Mouse (Mus musculus) c-Kit-positive CD71-positive TER-119-negative erythroid progenitor cells, embryonic 14.5 days (primary cell): ENCODE data around the gene Tmem88.

Source experiments
- DNase-seq: peaks from one replicate; pipeline ENCODE4 v3.0.0-alpha.2; 2013; ENCODE audit warnings: low read depth

Tmem88 gene

GRCm38 (mm10) chr11:69398059-69398458, at the start of gene Tmem88:
Gene Tmem88, minus strand, starts transcription at chr11:69398234.
- DNase-seq: no peak

- no peak for DNase-seq
These were observed 49.3 kb upstream of the Tmem88 start for GRCm38 (mm10) chr11:69447299-69447698.

- DNase-seq: no peak
These were observed 45.3 kb upstream of the Tmem88 start for GRCm38 (mm10) chr11:69443328-69443727.

GRCm38 (mm10) chr11:69437291-69437690, 39.3 kb upstream of the Tmem88 start:
- no peak for DNase-seq

DNA sequence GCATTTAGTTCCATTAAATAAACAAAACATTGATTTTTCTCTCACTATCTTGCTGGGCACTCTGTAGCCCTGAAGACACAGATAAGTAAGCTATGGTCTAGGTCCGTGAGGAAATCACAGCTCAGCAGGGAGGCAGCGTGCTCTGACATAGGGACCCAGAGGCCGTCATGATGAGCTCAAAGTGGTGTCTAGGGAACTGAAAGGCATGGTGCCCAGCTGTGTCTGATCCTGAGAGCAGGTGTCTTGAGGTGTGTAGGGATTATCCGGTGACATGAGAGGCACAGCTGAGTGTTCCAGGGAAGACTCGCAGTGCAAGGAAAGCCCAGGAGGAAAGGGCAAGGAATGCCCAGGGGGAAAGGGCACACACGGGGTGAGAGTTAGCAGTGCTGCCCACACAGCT, 35.2 kb upstream of the Tmem88 start:
- no peak for DNase-seq

DNA sequence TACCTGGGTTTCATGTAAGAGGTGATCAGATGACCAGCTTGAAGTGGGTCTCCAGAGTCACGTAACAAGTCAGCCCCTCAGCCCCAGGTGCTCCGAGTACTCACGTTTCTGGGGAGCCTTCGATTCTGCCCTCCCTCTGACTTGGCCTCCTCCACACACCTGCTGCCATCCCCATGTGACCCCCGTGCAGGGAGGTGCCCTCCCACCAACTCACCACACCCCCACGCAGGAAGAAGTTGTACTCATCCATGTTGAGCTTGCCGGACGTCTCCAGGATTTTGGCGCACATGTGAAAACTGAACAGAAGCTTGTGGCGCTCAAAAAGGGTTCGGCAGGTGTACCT, 34.6 kb upstream of the Tmem88 start:
- no peak for DNase-seq

DNA sequence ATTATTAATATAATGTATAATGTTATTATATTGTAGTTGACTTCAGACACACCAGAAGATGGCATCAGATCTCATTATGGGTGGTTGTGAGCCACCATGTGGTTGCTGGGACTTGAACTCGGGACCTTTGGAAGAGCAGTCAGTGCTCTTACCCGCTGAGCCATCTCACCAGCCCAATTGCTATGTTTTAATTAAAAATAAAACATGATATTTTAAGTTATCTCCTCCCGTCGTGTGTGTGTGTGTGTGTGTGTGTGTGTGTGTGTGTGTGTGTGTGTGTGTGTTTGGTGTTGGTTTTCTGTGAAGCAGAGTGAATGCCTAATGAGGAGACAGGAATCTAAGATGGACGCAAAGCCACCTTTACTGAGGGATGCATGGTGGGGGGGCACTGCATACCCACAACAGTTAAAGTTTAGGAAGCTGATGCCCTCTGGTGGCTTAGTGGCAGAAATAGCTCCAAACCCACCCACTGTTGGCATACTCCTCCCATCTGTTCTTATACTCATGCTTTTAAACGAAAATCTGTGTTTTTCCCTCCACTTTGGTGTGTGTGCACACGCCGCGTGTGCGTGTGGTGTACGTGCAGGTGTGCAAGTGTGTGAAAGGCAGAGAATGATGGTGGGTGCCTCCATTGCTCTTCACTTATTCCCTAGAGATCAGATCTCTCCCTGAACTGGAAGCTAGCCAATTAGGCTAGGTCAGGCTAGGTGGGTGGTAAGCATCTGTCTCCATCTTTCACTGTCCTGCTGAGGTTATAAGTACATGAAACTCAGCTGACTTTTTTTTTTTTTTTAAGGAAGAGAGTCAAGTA, 34.0 kb upstream of the Tmem88 start:
- DNase-seq: no peak

GRCm38 (mm10) chr11:69430631-69431030, 32.6 kb upstream of the Tmem88 start:
- DNase-seq: no peak

GRCm38 (mm10) chr11:69429313-69429712, 31.3 kb upstream of the Tmem88 start:
- no peak for DNase-seq

- no peak for DNase-seq
These were observed 30.7 kb upstream of the Tmem88 start for GRCm38 (mm10) chr11:69428751-69429150.

GRCm38 (mm10) chr11:69426246-69426645, 28.2 kb upstream of the Tmem88 start:
- no peak for DNase-seq

DNA sequence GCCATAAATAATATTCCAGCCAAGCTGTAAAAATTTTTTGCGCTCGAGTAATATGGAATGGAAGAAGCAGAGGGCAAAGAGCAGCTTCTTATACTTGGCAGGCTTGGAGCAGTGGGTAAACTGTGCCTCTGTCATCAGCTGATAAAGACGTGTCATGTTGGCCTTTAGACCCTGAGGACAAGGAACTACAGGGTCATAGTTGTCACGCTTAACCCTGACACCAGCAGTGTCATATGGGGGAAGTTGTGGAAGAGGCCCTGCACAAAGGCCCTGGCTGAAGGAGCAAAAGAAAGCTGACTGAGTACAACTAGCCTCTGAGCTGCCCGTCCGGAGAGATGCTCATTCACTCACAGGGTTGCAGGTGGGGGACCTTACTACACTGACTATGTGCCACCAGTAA, 25.9 kb upstream of the Tmem88 start:
- DNase-seq: no peak

DNA sequence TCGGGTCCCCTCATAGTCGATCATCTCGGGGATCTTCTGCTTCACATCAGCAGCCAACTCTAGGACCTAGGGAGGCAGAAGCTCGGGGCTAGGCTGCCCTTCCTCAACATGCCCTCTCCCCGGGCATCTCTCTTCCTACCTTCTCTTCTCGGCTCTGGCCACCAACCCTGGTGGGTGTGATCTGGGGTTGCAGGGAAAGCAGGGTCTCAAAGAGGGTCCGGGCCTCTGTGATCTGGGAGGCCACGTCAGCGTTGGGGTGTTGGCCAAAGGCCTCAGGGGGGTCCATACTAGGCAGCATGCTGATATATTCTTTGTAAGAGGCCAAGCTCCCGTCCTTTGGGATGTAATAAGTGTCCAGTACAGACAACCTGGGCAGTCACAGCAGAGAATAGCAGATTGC, 24.8 kb upstream of the Tmem88 start:
- DNase-seq: no peak

GRCm38 (mm10) chr11:69421131-69421977, 23.3 kb upstream of the Tmem88 start:
- no peak for DNase-seq

- no peak for DNase-seq
These were observed 22.5 kb upstream of the Tmem88 start for GRCm38 (mm10) chr11:69420554-69421000.

GRCm38 (mm10) chr11:69419813-69420553, 21.9 kb upstream of the Tmem88 start:
- DNase-seq: no peak

- DNase-seq: no peak
These were observed 21.4 kb upstream of the Tmem88 start for GRCm38 (mm10) chr11:69419443-69419812.

DNA sequence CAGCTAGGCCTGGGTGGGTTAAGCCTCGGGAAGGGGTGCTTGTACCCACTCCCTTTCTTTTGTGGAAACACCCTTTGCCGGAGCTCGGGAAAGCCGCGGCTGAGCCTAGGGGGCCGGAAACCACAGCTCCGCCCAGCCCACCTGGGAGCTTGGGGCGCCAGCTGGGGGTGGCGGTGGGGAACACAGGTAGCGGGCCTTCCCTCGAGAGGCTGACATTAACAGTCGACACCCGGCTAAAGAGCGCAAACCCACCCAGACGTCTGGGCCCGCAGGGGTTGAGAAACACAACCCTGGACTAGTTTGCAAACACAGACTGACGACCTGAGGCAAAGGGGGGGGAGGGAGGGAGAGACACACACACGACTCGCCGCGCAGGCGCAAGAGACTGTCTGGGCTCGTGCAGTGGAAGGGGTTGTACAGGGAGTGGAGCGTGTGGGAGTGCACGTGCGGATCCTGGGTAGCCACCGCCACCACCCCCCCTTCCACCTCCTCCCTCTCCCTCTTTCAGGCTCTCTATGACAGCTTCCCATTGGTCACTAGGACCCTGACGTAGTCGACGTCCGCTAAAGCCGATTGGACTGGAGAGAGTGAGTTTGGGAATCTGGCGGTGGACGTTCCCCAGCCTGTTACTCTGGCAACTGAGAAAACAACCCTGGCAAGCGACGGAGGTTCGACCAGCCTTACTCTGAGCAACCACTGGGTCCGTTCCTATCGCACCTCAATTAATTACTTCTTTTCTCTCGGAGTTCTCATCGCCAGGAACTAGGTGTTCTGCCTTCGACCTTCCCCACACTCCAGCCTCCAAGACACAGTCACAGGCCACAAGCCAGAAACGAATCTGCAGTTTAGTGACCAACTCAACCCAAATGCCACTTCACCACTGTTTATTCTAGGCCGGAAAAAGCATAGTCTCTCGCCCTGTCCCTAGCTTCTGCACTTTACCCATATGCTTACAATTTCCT, 20.7 kb upstream of the Tmem88 start:
- peak; percentile 95 for DNase-seq

DNA sequence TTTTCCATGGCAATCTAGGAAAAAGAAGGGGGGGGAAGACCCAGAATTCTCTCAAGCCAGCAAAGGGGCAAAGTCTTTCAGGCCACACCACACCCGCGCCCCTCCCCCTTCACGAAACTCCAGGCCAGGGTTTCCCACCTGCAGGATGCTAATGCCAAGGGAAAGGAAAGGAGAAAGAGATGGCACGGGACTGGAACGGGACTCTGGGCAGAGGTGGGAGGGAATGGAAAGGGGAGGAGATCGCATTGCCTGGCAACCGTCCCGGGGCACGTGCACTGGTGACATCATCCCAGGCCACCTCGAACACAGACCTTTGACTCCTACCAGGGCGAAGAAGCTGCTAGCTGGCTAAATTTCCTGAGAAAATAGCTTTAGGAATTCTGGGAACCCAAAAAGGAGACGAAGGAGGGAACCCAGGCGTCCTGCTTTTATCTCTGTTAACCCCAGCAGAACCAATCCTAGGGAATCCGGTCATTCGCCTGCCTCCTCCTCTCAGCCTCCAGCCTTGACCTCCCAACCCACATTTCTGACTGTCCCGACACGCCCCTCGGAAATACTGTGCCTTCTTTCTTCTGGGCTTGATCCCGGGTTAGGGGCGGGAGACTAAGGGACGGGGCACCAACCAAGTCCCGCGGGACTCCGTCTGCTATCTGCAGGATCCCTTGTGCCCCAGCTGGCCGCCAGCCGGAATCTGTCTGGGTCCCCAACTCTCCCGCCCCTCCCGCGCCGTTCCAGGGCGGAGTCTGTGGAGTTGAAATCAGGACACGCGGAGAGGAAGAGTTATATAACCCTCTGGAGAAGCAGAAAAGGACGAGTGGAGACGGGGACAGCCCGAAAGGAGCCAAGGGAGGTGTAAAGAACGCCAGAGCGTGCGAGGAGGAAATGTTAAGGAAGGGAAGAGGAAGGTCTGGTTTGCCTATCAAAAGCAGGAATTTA, 19.7 kb upstream of the Tmem88 start:
- DNase-seq: peak; percentile 81

DNA sequence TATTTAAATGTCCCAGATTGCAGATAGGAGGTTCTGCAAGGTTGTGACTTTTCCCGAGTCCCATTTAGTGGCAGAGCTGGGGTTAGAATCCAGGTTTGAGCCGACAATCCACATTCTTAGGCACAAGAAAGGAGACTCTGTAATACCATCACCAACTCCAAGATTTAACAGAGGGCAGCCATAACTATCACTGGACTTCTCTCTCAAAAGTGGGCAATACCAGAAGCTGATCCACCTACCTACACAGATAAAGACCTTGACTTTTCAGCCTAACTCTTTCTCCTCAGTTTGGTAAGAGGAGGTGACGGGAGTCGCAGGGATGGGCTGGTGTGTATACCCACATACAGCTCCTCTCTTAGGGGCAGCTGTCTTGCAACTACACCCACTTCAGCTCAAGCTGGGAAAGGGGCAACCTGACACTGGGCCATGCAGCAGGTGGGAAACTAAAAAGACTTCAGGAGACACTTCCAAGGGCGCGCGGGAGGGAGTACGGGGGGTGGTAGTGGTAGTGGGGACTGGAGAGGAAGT, 19.0 kb upstream of the Tmem88 start:
- no peak for DNase-seq
